Mouse (Mus musculus): Measurements from ENCODE around the gene Gm9603.
"Not testable (repeated sequence)": the region's sequence is repeated elsewhere in the genome, so short reads cannot be mapped to it uniquely, and the experiment has no call there.

Gm9603 gene

DNA sequence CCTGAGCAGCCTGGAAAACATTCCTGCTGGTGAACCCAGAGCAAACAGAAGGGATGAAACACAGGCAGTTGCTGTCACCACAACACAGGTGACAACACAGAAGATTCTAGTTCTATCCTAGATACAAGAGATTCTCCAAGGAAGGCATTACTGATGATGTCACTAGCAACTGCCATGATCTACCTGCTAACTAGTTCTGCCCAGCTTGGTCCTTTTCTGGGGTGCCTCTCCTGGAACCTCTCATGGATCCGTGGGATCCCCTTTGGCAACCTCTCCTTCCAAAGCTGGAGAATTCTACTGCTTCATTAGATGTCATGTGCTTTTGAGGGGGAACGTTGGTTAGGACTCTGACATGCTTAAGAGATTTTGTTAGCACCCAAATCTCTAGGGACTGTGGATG is at the start of gene Gm9603:
TSS of gene Gm9603 (minus strand) at position 101 of the 400 bp plus-strand sequence.
- not testable (repeated sequence) for DNase-seq (ENCODE audit: low spot score)

DNA sequence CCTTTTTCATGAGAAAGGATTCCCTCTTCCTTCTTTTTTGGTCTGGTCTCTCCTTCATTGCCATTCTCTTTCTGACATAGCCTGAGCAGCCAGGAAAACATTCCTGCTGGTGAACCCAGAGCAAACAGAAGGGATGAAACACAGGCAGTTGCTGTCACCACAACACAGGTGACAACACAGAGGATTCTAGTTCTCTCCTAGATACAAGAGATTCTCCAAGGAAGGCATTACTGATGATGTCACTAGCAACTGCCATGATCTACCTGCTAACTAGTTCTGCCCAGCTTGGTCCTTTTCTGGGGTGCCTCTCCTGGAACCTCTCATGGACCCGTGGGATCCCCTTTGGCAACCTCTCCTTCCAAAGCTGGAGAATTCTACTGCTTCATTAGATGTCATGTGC is 54.3 kb downstream of the Gm9603 start, which contains the start of gene Gm8265:
TSS of gene Gm8265 (minus strand) at position 101 of the 400 bp plus-strand sequence.
- DNase-seq (ENCODE audit: low spot score): not testable (repeated sequence)

Measured in urinary bladder, postnatal 10 days (tissue).